Mouse (Mus musculus) hindbrain, embryonic 15.5 days (tissue): ENCODE measurements at regions not wholly inside any gene's neighbourhood (a gene's known extent, or its start where the extent isn't known, plus 50 kb on each side); places are given as distances from the start of the nearest gene placed in this dataset.
"Not testable (repeated sequence)": the region's sequence is repeated elsewhere in the genome, so short reads cannot be mapped to it uniquely, and the experiment has no call there.

ENCODE experiments used
- ATAC-seq: fragments of 200-750 bp; cut with Nextera tagmentation; 2 replicates; pipeline ENCODE4 v1.8.0; 2017; ENCODE audit warnings: low read depth, moderate number of reproducible peaks, moderate TSS enrichment; ENCODE audit not compliant: low FRiP score
- H3K27ac ChIP-seq: fragments of 300-500 bp; sonication (generic); replicated peaks from 2 replicates; pipeline ENCODE4 v1.5.1; 2015; ENCODE audit warnings: mild to moderate bottlenecking, inconsistent platforms
- H3K27me3 ChIP-seq: fragments of 300-500 bp; sonication (generic); 2 replicates; pipeline ENCODE4 v1.6.1; 2015; ENCODE audit warnings: control low read depth, inconsistent platforms
- H3K36me3 ChIP-seq: fragments of 300-500 bp; sonication (generic); 2 replicates; pipeline ENCODE4 v1.6.1; 2015; ENCODE audit warnings: control low read depth, inconsistent platforms
- H3K4me1 ChIP-seq: fragments of 300-500 bp; sonication (generic); replicated peaks from 2 replicates; pipeline ENCODE4 v1.6.1; 2015; ENCODE audit warnings: control low read depth, inconsistent platforms
- H3K4me2 ChIP-seq: fragments of 300-500 bp; sonication (generic); 2 replicates; pipeline ENCODE4 v1.6.1; 2015; ENCODE audit warnings: moderate library complexity, mild to moderate bottlenecking, inconsistent platforms
- H3K4me3 ChIP-seq: fragments of 300-500 bp; sonication (generic); 2 replicates; pipeline ENCODE4 v1.5.1; 2015; ENCODE audit warnings: mild to moderate bottlenecking, inconsistent platforms
- H3K9ac ChIP-seq: fragments of 300-500 bp; sonication (generic); 2 replicates; pipeline ENCODE4 v1.6.1; 2015; ENCODE audit warnings: inconsistent platforms
- H3K9me3 ChIP-seq: fragments of 300-500 bp; sonication (generic); 2 replicates; pipeline ENCODE4 v1.6.1; 2016; ENCODE audit warnings: control low read depth, inconsistent platforms
- WGBS: fragments of 180-500 bp; shearing (Covaris S2); methylation state at CpG from one replicate; pipeline ENCODE4 v1.1.7; 2015; 5-methylcytosine and 5-hydroxymethylcytosine counted together

GRCm38 (mm10) chr17:6547064-6547760, 54.3 kb upstream of the Dynlt1c start:
- H3K36me3 ChIP-seq, H3K27ac ChIP-seq, H3K4me3 ChIP-seq, H3K4me2 ChIP-seq, H3K27me3 ChIP-seq, H3K4me1 ChIP-seq, H3K9me3 ChIP-seq, H3K9ac ChIP-seq: not testable (repeated sequence)
- peak; percentile 80 for ATAC-seq
- no CpG with 5 or more reads among the region's 8 CpGs for WGBS

GRCm38 (mm10) chr17:6547937-6548336, 53.5 kb upstream of the Dynlt1c start:
- H3K4me3 ChIP-seq, H3K9ac ChIP-seq, H3K9me3 ChIP-seq, H3K27me3 ChIP-seq, H3K36me3 ChIP-seq, H3K4me1 ChIP-seq, ATAC-seq, H3K4me2 ChIP-seq, H3K27ac ChIP-seq: not testable (repeated sequence)
- WGBS, result no CpG with 5 or more reads among the region's 6 CpGs
